Mouse (Mus musculus) heart, adult 2 months (tissue): ENCODE results near the gene Slc22a15. TPM values are rescaled to one million over a fixed set of nuclear protein-coding genes. Genes with fewer than 3 reads are reported as not detected.
"Not testable (repeated sequence)": the region's sequence is repeated elsewhere in the genome, so short reads cannot be mapped to it uniquely, and the experiment has no call there.

Source experiments
- DNase-seq, 2 experiments: peaks; one replicate each; pipeline ENCODE4 v3.0.0; 2021
- H3K27ac ChIP-seq: fragments of 200-600 bp; 2 replicates; pipeline ENCODE4 v1.8.1; 2022
- H3K27me3 ChIP-seq: fragments of 200-500 bp; 2 replicates; pipeline ENCODE4 v1.6.1; 2012; ENCODE audit warnings: mild to moderate bottlenecking, low read length, inconsistent platforms, mixed read lengths; ENCODE audit not compliant: control insufficient read depth, insufficient read depth
- H3K36me3 ChIP-seq: fragments of 200-500 bp; 2 replicates; pipeline ENCODE4 v1.6.1; 2012; ENCODE audit warnings: low read length, inconsistent platforms; ENCODE audit not compliant: control insufficient read depth, insufficient read depth
- H3K4me1 ChIP-seq: fragments of 200-500 bp; 2 replicates; pipeline ENCODE4 v1.6.1; 2011; ENCODE audit warnings: low read length; ENCODE audit not compliant: control insufficient read depth, insufficient read depth
- H3K4me3 ChIP-seq: fragments of 200-600 bp; 2 replicates; pipeline ENCODE4 v1.8.1; 2022
- H3K79me2 ChIP-seq: fragments of 200-500 bp; replicated peaks from 2 replicates; pipeline ENCODE4 v1.6.1; 2012; ENCODE audit warnings: mild to moderate bottlenecking, inconsistent platforms, low read length, moderate library complexity, mixed read lengths; ENCODE audit not compliant: control insufficient read depth, insufficient read depth
- H3K9ac ChIP-seq: fragments of 200-500 bp; 2 replicates; pipeline ENCODE4 v1.6.1; 2012; ENCODE audit warnings: low read depth, mild to moderate bottlenecking, control low read depth, inconsistent platforms, low read length, mixed read lengths
- CTCF ChIP-seq: fragments of 200-600 bp; IDR thresholded peaks from 2 replicates; pipeline ENCODE4 v1.8.1; 2022; ENCODE audit warnings: antibody characterized with exemption, mild to moderate bottlenecking, moderate library complexity
- EP300 ChIP-seq: fragments of 200-500 bp; IDR thresholded peaks from 2 replicates; pipeline ENCODE4 v1.6.1; 2011; ENCODE audit warnings: low read depth, low read length, control low read depth; ENCODE audit not compliant: insufficient read depth
- POLR2A ChIP-seq: fragments of 200-500 bp; IDR thresholded peaks from 2 replicates; pipeline ENCODE4 v1.6.1; 2011; ENCODE audit warnings: mild to moderate bottlenecking, low read depth, low read length, control low read depth; ENCODE audit not compliant: insufficient read depth
- WGBS: fragments of 180-500 bp; shearing (Covaris S2); methylation state at CpG from one replicate; pipeline ENCODE4 v1.1.7; 2018; 5-methylcytosine and 5-hydroxymethylcytosine counted together
- intact Hi-C: fragments of 180-260 bp; cut with DNase I; formaldehyde crosslinking; loops from one replicate; pipeline ENCODE4 v1.15.1; 2025
- polyA plus RNA-seq: library from polyadenylated mRNA; depleted of rRNA; stranded (reverse); fragments of >200 nt; gene quantifications from 2 replicates; pipeline ENCODE4 v1.2.3, GENCODE M21; 2012
- total RNA-seq, 2 experiments: library from RNA; stranded (reverse); gene quantifications; 2 replicates each; pipeline ENCODE4 v1.2.3; 2021

The Slc22a15 gene
- total and polyA plus RNA-seq, 3 experiments: 1.8 to 2.4 (median 1.9) TPM

DNA sequence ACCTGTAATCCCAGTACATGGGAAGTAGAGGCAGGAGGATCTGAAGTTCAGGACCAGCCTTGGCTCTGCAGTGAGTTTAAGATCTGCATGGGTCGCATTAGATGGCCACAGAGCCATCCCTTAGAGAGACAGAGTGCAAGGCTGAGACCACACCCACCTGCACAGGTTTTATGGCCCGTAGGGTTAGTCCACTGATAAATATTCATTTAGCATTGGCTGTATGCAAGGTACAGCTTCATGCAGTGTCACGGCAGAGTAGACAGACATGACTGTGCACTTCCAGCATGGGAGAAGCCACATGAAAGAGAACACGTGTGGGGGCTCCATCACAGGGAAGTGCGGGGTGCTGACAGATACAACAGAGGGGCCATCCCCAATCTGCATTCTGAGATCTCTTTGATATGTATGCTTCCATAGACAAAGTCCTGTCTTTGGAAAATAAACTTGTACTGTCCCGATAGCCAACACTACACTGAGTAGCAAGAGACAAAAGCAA, 97.0 kb downstream of the Slc22a15 start:
- Histone ChIP-seq H3K79me2 (no peaks in the 10 kb centered on the region), H3K4me1 (no peaks in the 10 kb centered on the region), H3K4me3 (no peak overlapping the region), H3K36me3 (no peaks in the 10 kb centered on the region), H3K27ac (no peak overlapping the region), H3K27me3 (no peaks in the 10 kb centered on the region), H3K9ac (no peak overlapping the region)
- 82% methylated on average over 6 of the region's 6 CpGs for WGBS
- TF ChIP-seq CTCF (no peak), POLR2A (no peak), EP300 (no peak)
- DNase-seq: no peak
- intact Hi-C loops: no loop called here

- DNase-seq: no peak
- no peak overlapping the region for H3K4me3 ChIP-seq
- H3K79me2 ChIP-seq: no peaks in the 10 kb centered on the region
- H3K9ac ChIP-seq: no peak overlapping the region
- H3K4me1 ChIP-seq: no peaks in the 10 kb centered on the region
- intact Hi-C loops: no loop called here
- no peak overlapping the region for H3K27ac ChIP-seq
- WGBS: 72% methylated on average over 9 of the region's 9 CpGs
- H3K27me3 ChIP-seq: no peaks in the 10 kb centered on the region
- TF ChIP-seq CTCF (no peak), POLR2A (no peak), EP300 (no peak)
- H3K36me3 ChIP-seq: no peaks in the 10 kb centered on the region
These were observed 99.9 kb downstream of the Slc22a15 start for GRCm38 (mm10) chr3:101824338-101824737.

DNA sequence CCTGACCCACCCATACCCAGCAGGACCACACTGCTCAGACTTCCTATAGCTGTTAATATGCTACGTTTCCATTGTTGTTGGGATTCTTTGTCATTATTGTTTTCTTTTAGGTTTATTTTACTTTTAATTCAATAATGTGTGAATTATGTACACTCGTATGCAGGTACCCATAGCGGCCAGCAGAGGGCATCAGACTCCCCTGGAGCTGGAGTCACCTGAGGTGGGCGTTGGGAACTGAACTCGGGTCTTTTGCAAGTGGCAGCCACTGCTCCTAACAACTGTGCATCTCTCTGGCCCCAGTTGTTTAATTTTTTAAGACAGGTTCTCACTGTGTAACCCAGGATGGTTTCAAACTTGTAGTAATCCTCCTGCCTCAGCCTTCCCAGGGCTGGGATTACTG, 102.2 kb downstream of the Slc22a15 start:
- TF ChIP-seq EP300 (no peak), CTCF (peak; percentile 43)

GRCm38 (mm10) chr3:101820708-101821107, 103.5 kb downstream of the Slc22a15 start:
- DNase-seq, intact Hi-C loops, H3K9ac ChIP-seq, H3K4me3 ChIP-seq, H3K27me3 ChIP-seq, H3K36me3 ChIP-seq, H3K27ac ChIP-seq, H3K79me2 ChIP-seq, H3K4me1 ChIP-seq: not testable (repeated sequence)
- 83% methylated on average over 3 of the region's 3 CpGs for WGBS

More for the DNA sequence above, 102.2 kb downstream of the Slc22a15 start:
- Histone ChIP-seq H3K79me2 (no peaks in the 10 kb centered on the region), H3K4me3 (no peak overlapping the region), H3K27ac (no peak overlapping the region), H3K36me3 (no peaks in the 10 kb centered on the region), H3K4me1 (no peaks in the 10 kb centered on the region), H3K9ac (no peak overlapping the region), H3K27me3 (no peaks in the 10 kb centered on the region)
- 80% methylated on average over 5 of the region's 5 CpGs for WGBS
- intact Hi-C loops: no loop called here
- DNase-seq: no peak

GRCm38 (mm10) chr3:101816006-101816405, 108.2 kb downstream of the Slc22a15 start:
- no peaks in the 10 kb centered on the region for H3K4me1 ChIP-seq
- intact Hi-C loops: no loop called here
- H3K9ac ChIP-seq: no peak overlapping the region
- TF ChIP-seq POLR2A: no peak
- TF ChIP-seq CTCF: no peak
- TF ChIP-seq EP300: no peak
- WGBS: 83% methylated on average over 3 of the region's 3 CpGs
- H3K4me3 ChIP-seq: no peak overlapping the region
- no peaks in the 10 kb centered on the region for H3K79me2 ChIP-seq
- no peak overlapping the region for H3K27ac ChIP-seq
- DNase-seq: no peak
- no peaks in the 10 kb centered on the region for H3K36me3 ChIP-seq
- no peaks in the 10 kb centered on the region for H3K27me3 ChIP-seq

DNA sequence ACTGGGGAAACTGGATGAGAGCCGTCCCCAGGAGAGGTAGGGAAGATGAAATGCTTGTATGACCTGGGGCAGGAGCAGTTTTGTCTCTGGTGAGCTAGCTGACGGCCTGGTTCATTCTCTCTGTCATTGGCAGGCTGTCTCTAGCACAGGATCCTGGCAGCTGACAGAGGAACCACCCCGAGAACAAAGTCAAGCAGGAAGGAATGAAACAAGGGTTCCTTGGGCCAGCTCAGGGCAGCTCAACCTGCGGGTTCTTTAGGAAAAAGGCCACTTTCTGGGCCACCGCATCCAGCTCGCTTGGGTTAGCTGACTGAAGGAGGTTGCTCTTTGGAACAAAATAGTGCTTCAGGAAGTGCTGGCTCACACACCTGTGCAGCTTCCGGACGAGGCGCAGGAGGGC, 109.5 kb downstream of the Slc22a15 start:
- no peaks in the 10 kb centered on the region for H3K27me3 ChIP-seq
- H3K27ac ChIP-seq: no peak overlapping the region
- TF ChIP-seq POLR2A: no peak
- no peak for TF ChIP-seq CTCF
- no peak for TF ChIP-seq EP300
- H3K36me3 ChIP-seq: no peaks in the 10 kb centered on the region
- no peak overlapping the region for H3K4me3 ChIP-seq
- intact Hi-C loops: loop anchor here (5.0 kb wide), 3 partner anchors 442 to 842 kb away; no protein-coding TSS in a partner anchor
- H3K9ac ChIP-seq: no peak overlapping the region
- no peaks in the 10 kb centered on the region for H3K4me1 ChIP-seq
- H3K79me2 ChIP-seq: no peaks in the 10 kb centered on the region
- 79% methylated on average over 9 of the region's 9 CpGs for WGBS
- no peak for DNase-seq
